Mouse (Mus musculus): ENCODE results near the gene Zfx. TPM values are rescaled to one million over a fixed set of nuclear protein-coding genes. Genes with fewer than 3 reads are reported as not detected.

Gene Zfx
- total RNA-seq, 2 experiments from 2014 or later = 19.6 to 21.0 TPM

DNA sequence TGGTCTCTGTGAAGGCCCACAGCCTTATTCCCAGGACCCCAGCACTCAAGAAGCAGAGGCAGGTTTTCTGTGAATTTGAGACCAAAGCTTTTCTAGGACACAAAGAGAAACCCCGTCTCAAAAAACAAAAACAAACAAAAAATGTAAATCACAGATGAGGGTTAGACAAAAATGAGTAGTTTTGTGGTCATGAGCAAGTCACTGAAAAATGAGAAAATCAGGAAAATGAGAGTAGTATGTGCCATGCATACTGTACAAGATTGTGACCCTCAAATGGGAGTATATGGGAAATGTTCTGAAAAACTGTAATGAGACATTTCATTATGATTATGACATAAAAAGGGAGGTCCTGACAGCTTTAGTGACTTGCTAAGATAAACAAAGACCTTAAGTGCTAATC is 22.9 kb downstream of the Zfx start:
- intact Hi-C loops (cut with DNase I; ENCODE audit: low total_unique reads) = no loop called here
- DNase-seq = no peak

DNA sequence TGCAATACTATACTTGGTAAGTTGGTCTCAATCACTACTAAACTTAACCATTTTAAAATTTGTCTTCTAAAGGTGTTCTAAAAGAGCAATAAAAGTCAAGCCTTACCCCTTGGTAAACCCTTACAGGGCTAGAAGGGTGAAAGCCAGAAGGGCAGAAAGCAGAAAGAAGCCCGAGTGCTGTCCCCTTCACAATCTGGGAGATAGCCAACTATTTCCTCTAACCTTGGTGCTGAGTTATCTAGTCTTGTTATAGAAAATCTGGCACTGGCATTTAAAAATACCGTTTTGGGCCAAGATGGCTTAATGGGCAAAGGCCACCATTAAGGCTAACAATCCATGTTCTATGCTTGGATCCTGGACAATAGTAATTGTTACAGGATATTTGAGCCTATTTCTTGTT is 32.5 kb downstream of the Zfx start:
- intact Hi-C loops (cut with DNase I; ENCODE audit: low total_unique reads) = no loop called here
- no peak for DNase-seq

- DNase-seq = peak; percentile 16
- intact Hi-C loops (cut with DNase I; ENCODE audit: low total_unique reads) = no loop called here
Observed at GRCm38 (mm10) chrX:94061246-94061645, 62.3 kb downstream of the Zfx start.

- intact Hi-C loops (cut with DNase I; ENCODE audit: low total_unique reads) = no loop called here
- no peak for DNase-seq
Observed at GRCm38 (mm10) chrX:94060751-94061150, 62.8 kb downstream of the Zfx start.

GRCm38 (mm10) chrX:94058748-94059147 is 64.8 kb downstream of the Zfx start:
- intact Hi-C loops (cut with DNase I; ENCODE audit: low total_unique reads) = no loop called here
- no peak for DNase-seq

DNA sequence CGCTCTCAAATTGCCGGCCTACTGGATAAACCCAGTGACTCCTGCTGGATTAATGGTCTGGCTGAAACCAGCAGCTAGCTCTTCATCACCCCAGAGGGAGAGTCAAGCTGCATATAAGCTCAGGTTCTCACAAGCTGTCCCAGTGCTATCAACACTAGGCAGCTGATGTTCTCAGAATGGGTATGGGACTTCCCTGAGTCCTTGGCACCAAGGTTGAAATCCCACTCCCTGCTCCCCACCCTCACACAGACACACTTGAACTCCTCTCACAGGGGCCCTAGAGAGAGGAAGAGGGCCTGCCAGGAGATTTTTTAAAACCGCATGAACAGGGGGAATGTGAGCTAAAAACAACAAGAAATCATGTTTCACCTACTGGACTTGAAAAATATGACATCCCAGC is 74.5 kb downstream of the Zfx start:
- DNase-seq = no peak
- intact Hi-C loops (cut with DNase I; ENCODE audit: low total_unique reads) = no loop called here

DNA sequence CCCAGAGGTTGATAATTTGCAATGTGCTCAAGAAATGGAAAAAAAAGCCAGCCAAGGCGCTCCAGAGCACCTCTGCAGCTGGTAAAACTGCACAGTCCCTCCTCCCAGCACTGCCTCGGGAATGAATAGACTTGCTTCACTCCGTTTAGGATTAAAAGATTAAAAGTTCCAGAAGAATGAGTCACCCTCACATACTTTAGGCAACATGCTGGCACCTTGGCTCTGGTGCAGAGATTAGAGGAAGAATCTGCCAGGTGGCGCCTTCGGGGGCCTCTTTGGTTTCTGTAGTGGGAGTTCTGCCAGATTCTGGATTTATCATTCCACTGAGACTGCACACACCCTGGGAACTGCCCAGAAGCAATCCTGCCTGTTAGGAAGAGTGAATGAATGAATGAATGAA is 75.5 kb downstream of the Zfx start:
- intact Hi-C loops (cut with DNase I; ENCODE audit: low total_unique reads) = no loop called here
- peak; percentile 44 for DNase-seq

- intact Hi-C loops (cut with DNase I; ENCODE audit: low total_unique reads) = no loop called here
- DNase-seq = no peak
Observed at GRCm38 (mm10) chrX:94047381-94047780, 76.1 kb downstream of the Zfx start.

DNA sequence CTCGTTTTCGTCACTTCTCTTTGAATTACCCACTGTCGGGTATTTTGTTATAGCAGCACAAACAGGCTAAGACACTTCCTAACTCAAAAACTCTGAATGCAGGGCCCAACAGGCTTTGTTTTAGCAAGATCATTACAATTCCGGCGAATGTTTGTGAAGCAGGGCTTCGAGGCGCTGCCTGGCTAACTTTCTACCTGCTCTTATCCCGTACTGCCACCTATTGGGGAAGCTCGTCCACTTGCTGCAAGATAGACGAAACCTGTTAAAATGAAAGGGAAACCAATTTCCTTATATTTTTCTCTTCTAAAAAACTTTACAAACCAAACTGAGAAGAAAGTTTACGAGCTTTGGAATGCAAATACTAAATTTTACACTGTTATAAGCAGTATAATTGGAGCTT is 90.6 kb downstream of the Zfx start:
- peak; percentile 40 for DNase-seq
- intact Hi-C loops (cut with DNase I; ENCODE audit: low total_unique reads) = loop anchor here (10.0 kb wide), 1 partner anchor 78 kb away; no protein-coding TSS in a partner anchor

DNA sequence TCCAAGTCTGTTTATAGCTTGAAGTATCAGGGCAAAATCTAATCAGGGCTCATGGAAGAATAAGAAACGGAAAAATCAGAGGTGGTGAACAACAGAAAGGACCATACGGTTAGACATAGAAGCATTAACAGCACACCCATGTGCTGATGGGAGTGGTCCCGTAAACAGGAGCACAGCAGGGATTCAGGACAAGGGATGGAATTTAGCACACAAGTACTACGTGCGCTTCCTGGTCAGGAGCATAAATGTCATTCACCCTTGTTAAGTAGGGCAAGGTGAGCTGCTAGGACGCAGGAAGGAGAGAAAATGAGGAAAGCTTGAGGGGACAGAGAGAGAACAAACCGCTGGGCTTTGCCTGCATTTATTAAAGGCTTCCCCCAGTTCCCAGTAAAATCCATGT is 93.4 kb downstream of the Zfx start:
- DNase-seq = no peak
- intact Hi-C loops (cut with DNase I; ENCODE audit: low total_unique reads) = loop anchor here (10.0 kb wide), 1 partner anchor 75 kb away; no protein-coding TSS in a partner anchor

Other genes starting within 250 kb of the Zfx start
- gene AU015836, start 155.0 kb downstream of the Zfx start, total RNA-seq (2021) = not detected
- 100 to 1,000 TPM in 1 of 2 experiments, 10 to 100 TPM in 1; 88.0 to 136 TPM for gene Eif2s3x, start 89.2 kb upstream of the Zfx start, total RNA-seq (2021)
- gene Klhl15, start 110.9 kb upstream of the Zfx start, total RNA-seq (2021) = 1 to 10 TPM; 4.4 to 4.8 TPM
- not detected for gene Fam90a1b, start 243.1 kb upstream of the Zfx start, total RNA-seq (2021)
- gene Apoo, start 243.4 kb upstream of the Zfx start, total RNA-seq (2021) = 100 to 1,000 TPM; 141 to 203 TPM

Data from gastrocnemius, postnatal 14 days (tissue).